Mouse (Mus musculus): Measurements from ENCODE around the gene Hexdc.

The Hexdc gene

GRCm38 (mm10) chr11:121228129-121229017 is 24.1 kb downstream of the Hexdc start:
- no peak for DNase-seq (ENCODE audit: low spot score in 2 of 2)

GRCm38 (mm10) chr11:121229018-121229439 is 24.8 kb downstream of the Hexdc start, which contains the start of gene Cybc1:
Cybc1 (minus strand) TSS chr11:121229322.
- DNase-seq (ENCODE audit: low spot score in 2 of 2) = peak; percentile 71 to 76

- DNase-seq (ENCODE audit: low spot score in 2 of 2) = no peak
Measured at GRCm38 (mm10) chr11:121231191-121231590, 27.0 kb downstream of the Hexdc start.

- DNase-seq (ENCODE audit: low spot score in 2 of 2) = no peak
Measured at GRCm38 (mm10) chr11:121231628-121232291, 27.5 kb downstream of the Hexdc start.

- no peak for DNase-seq (ENCODE audit: low spot score in 2 of 2)
Measured at GRCm38 (mm10) chr11:121232706-121233105, 28.5 kb downstream of the Hexdc start.

GRCm38 (mm10) chr11:121235475-121236238 is 31.4 kb downstream of the Hexdc start:
- no peak for DNase-seq (ENCODE audit: low spot score in 2 of 2)

GRCm38 (mm10) chr11:121236564-121237344 is 32.5 kb downstream of the Hexdc start, which contains the start of gene Narf:
Narf (plus strand) TSS chr11:121237253.
- peak; percentile 99 for DNase-seq (ENCODE audit: low spot score in 2 of 2)

- no peak for DNase-seq (ENCODE audit: low spot score in 2 of 2)
Measured at GRCm38 (mm10) chr11:121237345-121238128, 33.3 kb downstream of the Hexdc start.

- no peak for DNase-seq (ENCODE audit: low spot score in 2 of 2)
Measured at GRCm38 (mm10) chr11:121239669-121240068, 35.4 kb downstream of the Hexdc start.

GRCm38 (mm10) chr11:121250196-121250595 is 46.0 kb downstream of the Hexdc start:
- no peak for DNase-seq (ENCODE audit: low spot score in 2 of 2)

GRCm38 (mm10) chr11:121259160-121260100 is 55.2 kb downstream of the Hexdc start, which contains the start of gene Foxk2:
Foxk2 (plus strand) TSS chr11:121259990.
- peak; percentile 84 to 86 for DNase-seq (ENCODE audit: low spot score in 2 of 2)

GRCm38 (mm10) chr11:121260211-121260906 is 56.1 kb downstream of the Hexdc start:
- DNase-seq (ENCODE audit: low spot score in 2 of 2) = peak in 1 of 2 experiments; percentile 13

- no peak for DNase-seq (ENCODE audit: low spot score in 2 of 2)
Measured at GRCm38 (mm10) chr11:121261074-121261473, 56.8 kb downstream of the Hexdc start.

Data from frontal cortex, postnatal 36 days (tissue).